9 mouse cellular contexts compared by ENCODE assay signal in the genomic region with DNA sequence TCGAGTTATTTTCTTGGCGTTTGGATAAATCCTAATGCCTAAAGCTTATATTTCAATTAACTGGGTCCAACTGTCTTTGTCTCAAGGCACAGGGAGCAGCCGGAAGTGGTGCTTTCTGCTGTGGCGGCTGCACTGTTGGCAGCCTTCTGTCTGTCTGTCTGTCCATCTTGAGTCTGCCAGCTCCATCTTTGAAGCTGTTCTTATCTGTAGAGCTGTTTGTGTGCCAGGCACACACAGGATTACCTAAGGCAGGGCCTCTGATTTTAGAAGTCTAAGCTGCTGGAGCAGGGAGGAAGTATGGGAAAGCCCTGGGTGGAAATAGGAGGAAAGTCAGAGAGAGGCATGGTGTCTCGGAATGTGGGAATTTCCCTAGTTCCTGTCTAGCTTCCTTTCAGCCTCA.
DNase-seq lines count a peak whose midpoint lies in the region; ATAC-seq and TF ChIP-seq lines count a peak whose summit lies in the region.
"Had no signal": no experiment of that assay in that cellular context is flagged by ENCODE, and none has a peak within 500 bp of the region (broad histone marks: within the 10 kb centered on the region; RNA-seq: fewer than 3 reads in every experiment).

No protein-coding gene starts in this region.

- 30% methylated on average over 5 of the region's 5 CpGs for WGBS in lung, embryonic 14.5 days
- 11% methylated on average over 5 of the region's 5 CpGs for WGBS in liver, embryonic 14.5 days (ENCODE audit: insufficient replicate concordance)
- 25% methylated on average over 5 of the region's 5 CpGs for WGBS in stomach, embryonic 16.5 days

- H3K27ac ChIP-seq in lung, embryonic 14.5 days (ENCODE audit: low read depth) = peak overlapping the region; percentile 69
- peak overlapping the region; percentile 100 for H3K27ac ChIP-seq in liver, embryonic 14.5 days
- H3K27ac ChIP-seq in stomach, embryonic 16.5 days (ENCODE audit: low read length) = 0 out of 2 replicates have a peak overlapping the region, but pooled peaks have one; percentile 2
- H3K27ac ChIP-seq: lung, embryonic 15.5 days had no signal

- no peak overlapping the region for H3K4me3 ChIP-seq in lung, embryonic 14.5 days (ENCODE audit: low read depth, low read length)
- H3K4me3 ChIP-seq in liver, embryonic 14.5 days (ENCODE audit: insufficient read depth in 1 of 2, low read depth in 2 of 2, low read length in 2 of 2) = peak overlapping the region; percentile 5 to 40
- no peak overlapping the region for H3K4me3 ChIP-seq in stomach, embryonic 16.5 days (replicated peaks; ENCODE audit: low read length)
- H3K4me3 ChIP-seq: lung, embryonic 15.5 days had no signal

- no peaks in the 10 kb centered on the region for H3K27me3 ChIP-seq in lung, embryonic 14.5 days (ENCODE audit: insufficient read depth, low read length)
- H3K27me3 ChIP-seq in liver, embryonic 14.5 days (ENCODE audit: control insufficient read depth, insufficient read depth, low read length) = no peaks in the 10 kb centered on the region
- H3K27me3 ChIP-seq in stomach, embryonic 16.5 days (ENCODE audit: control insufficient read depth, insufficient read depth, low read length) = no peaks in the 10 kb centered on the region
- H3K27me3 ChIP-seq: lung, embryonic 15.5 days had no signal

- no peaks in the 10 kb centered on the region for H3K36me3 ChIP-seq in lung, embryonic 14.5 days (ENCODE audit: insufficient read depth)
- no peaks in the 10 kb centered on the region for H3K36me3 ChIP-seq in liver, embryonic 14.5 days (replicated peaks; ENCODE audit: control insufficient read depth, insufficient read depth, low read depth)
- no peaks in the 10 kb centered on the region for H3K36me3 ChIP-seq in stomach, embryonic 16.5 days (ENCODE audit: control insufficient read depth, insufficient read depth, low read length)
- H3K36me3 ChIP-seq: lung, embryonic 15.5 days had no signal

- peak overlapping the region; percentile 23; the same call in 1 of the 2 replicates for H3K4me2 ChIP-seq in lung, embryonic 14.5 days
- peak overlapping the region; percentile 95 for H3K4me2 ChIP-seq in liver, embryonic 14.5 days (ENCODE audit: low read depth)
- H3K4me2 ChIP-seq in stomach, embryonic 16.5 days (ENCODE audit: low read depth, low read length) = no peak overlapping the region
- H3K4me2 ChIP-seq: lung, embryonic 15.5 days had no signal

- ATAC-seq in lung, embryonic 14.5 days (ENCODE audit: insufficient read depth) = no peak; the same call in 1 of the 2 replicates
- ATAC-seq in liver, embryonic 14.5 days (ENCODE audit: insufficient read depth) = peak; percentile 42
- peak; percentile 46; the same call in 1 of the 2 replicates for ATAC-seq in stomach, embryonic 16.5 days (ENCODE audit: insufficient read depth, low FRiP score)

- no peak for TF ChIP-seq EP300 in liver, embryonic 14.5 days (IDR thresholded peaks at IDR 0.05; ENCODE audit: low read depth)

- H3K9me3 ChIP-seq in lung, embryonic 14.5 days (ENCODE audit: low read depth, low read length) = no peaks in the 10 kb centered on the region
- H3K9me3 ChIP-seq in liver, embryonic 14.5 days (ENCODE audit: control insufficient read depth, low read length) = no peaks in the 10 kb centered on the region
- H3K9me3 ChIP-seq in stomach, embryonic 16.5 days (replicated peaks; ENCODE audit: control insufficient read depth, low read length) = no peaks in the 10 kb centered on the region
- H3K9me3 ChIP-seq: lung, embryonic 15.5 days had no signal

- DNase-seq in lung, embryonic 14.5 days = peak; percentile 20
- DNase-seq in lung, adult 18-20 months = no peak
- peak; percentile 0 to 4 for DNase-seq in heart, postnatal 10 days
- peak; percentile 24 to 47 (median 30) for DNase-seq in liver, embryonic 14.5 days (ENCODE audit: low read depth in 3 of 3, low spot score in 3 of 3)
- DNase-seq in adrenal gland, adult 2 months = no peak
- DNase-seq in right cerebral cortex, adult 18-20 months = no peak
- DNase-seq in layer of hippocampus, adult 8-10 months (ENCODE audit: low spot score in 2 of 2) = no peak

- H3K4me1 ChIP-seq in lung, embryonic 14.5 days (ENCODE audit: insufficient read depth) = peaks cover 15% of the 10 kb centered on the region
- H3K4me1 ChIP-seq in liver, embryonic 14.5 days (replicated peaks; ENCODE audit: control insufficient read depth in 2 of 2, insufficient read depth in 2 of 2, low read length in 1 of 2) = peaks cover 41 to 54% of the 10 kb centered on the region in 2 experiments
- peaks cover 16% of the 10 kb centered on the region for H3K4me1 ChIP-seq in stomach, embryonic 16.5 days (ENCODE audit: control insufficient read depth, insufficient read depth, low read length)

- no peak overlapping the region for H3K9ac ChIP-seq in lung, embryonic 14.5 days
- peak overlapping the region; percentile 70 for H3K9ac ChIP-seq in liver, embryonic 14.5 days (replicated peaks)
- no peak overlapping the region for H3K9ac ChIP-seq in stomach, embryonic 16.5 days (ENCODE audit: low read length)
- H3K9ac ChIP-seq: lung, embryonic 15.5 days had no signal

- no peak for TF ChIP-seq CTCF in lung, embryonic 14.5 days (IDR thresholded peaks at IDR 0.05; ENCODE audit: low read depth)
- TF ChIP-seq CTCF in liver, embryonic 14.5 days (IDR thresholded peaks at IDR 0.05; ENCODE audit: low read depth) = no peak

- intact Hi-C loops in heart, postnatal 10 days (cut with DNase I) = no loop called here

Comparison
In these comparisons a context has a peak if more than half of its experiments do, and no peak if none do; other contexts are left out.
1. DNase-seq: peak in lung, embryonic 14.5 days (single experiment), heart, postnatal 10 days (2 of 2) and liver, embryonic 14.5 days (3 of 3); none in lung, adult 18-20 months (0 of 2), adrenal gland, adult 2 months (single experiment), right cerebral cortex, adult 18-20 months (single experiment) and layer of hippocampus, adult 8-10 months (0 of 2).
2. H3K27ac ChIP-seq: peak in every context shown above with its lines; median percentile 100 in liver, embryonic 14.5 days; 69 in lung, embryonic 14.5 days; 2 in stomach, embryonic 16.5 days.
3. H3K4me3 ChIP-seq: peak in liver, embryonic 14.5 days (2 of 2); none in lung, embryonic 14.5 days (single experiment) and stomach, embryonic 16.5 days (single experiment).